Mouse (Mus musculus) intestine, embryonic 16.5 days (tissue): Measurements from ENCODE around the gene Canx. TPM values are rescaled to one million over a fixed set of nuclear protein-coding genes. Genes with fewer than 3 reads are reported as not detected.

Source experiments
- ATAC-seq: fragments of 200-750 bp; cut with Nextera tagmentation; 2 replicates; pipeline ENCODE4 v1.8.0; 2017; ENCODE audit warnings: moderate TSS enrichment, moderate library complexity
- H3K27ac ChIP-seq: fragments of 300-500 bp; sonication (generic); 2 replicates; pipeline ENCODE4 v1.5.1; 2014; ENCODE audit warnings: mild to moderate bottlenecking, low read length
- H3K27me3 ChIP-seq: fragments of 300-500 bp; sonication (generic); replicated peaks from 2 replicates; pipeline ENCODE4 v1.6.1; 2014; ENCODE audit warnings: low read length, control low read depth, mixed read lengths; ENCODE audit not compliant: control insufficient read depth, insufficient read depth
- H3K36me3 ChIP-seq: fragments of 300-500 bp; sonication (generic); 2 replicates; pipeline ENCODE4 v1.6.1; 2014; ENCODE audit warnings: low read length, control low read depth; ENCODE audit not compliant: control insufficient read depth, insufficient read depth
- H3K4me1 ChIP-seq: fragments of 300-500 bp; sonication (generic); 2 replicates; pipeline ENCODE4 v1.6.1; 2014; ENCODE audit warnings: low read length, control low read depth, mixed read lengths; ENCODE audit not compliant: control insufficient read depth, insufficient read depth
- H3K4me2 ChIP-seq: fragments of 300-500 bp; sonication (generic); 2 replicates; pipeline ENCODE4 v1.6.1; 2014; ENCODE audit warnings: low read depth, low read length, control low read depth
- H3K4me3 ChIP-seq: fragments of 300-500 bp; sonication (generic); 2 replicates; pipeline ENCODE4 v1.5.1; 2014; ENCODE audit warnings: mild to moderate bottlenecking, low read length
- H3K9ac ChIP-seq: fragments of 300-500 bp; sonication (generic); 2 replicates; pipeline ENCODE4 v1.6.1; 2014; ENCODE audit warnings: low read depth, low read length
- H3K9me3 ChIP-seq: fragments of 300-500 bp; sonication (generic); 2 replicates; pipeline ENCODE4 v1.6.1; 2016; ENCODE audit warnings: low read length, control low read depth; ENCODE audit not compliant: control insufficient read depth
- WGBS: fragments of 180-500 bp; shearing (Covaris S2); extraction: QIAGEN DNeasy Blood & Tissue Kit; methylation state at CpG from one replicate; pipeline ENCODE4 v1.1.7; 2014; 5-methylcytosine and 5-hydroxymethylcytosine counted together
- polyA plus RNA-seq: library from polyadenylated mRNA; unstranded; fragments of >200 nt; fragmentation: Nextera tagmentation; extraction: Ambion mirVana; gene quantifications from 2 replicates; pipeline ENCODE4 v1.2.1, GENCODE M21; 2015

The Canx gene
- polyA plus RNA-seq: 347 and 362 TPM in 2 replicates

GRCm38 (mm10) chr11:50325496-50326301 is at the start of gene Canx:
Canx (minus strand) TSS chr11:50325673.
- no peaks in the 10 kb centered on the region for H3K9me3 ChIP-seq
- H3K9ac ChIP-seq: peak within 1 kb of the TSS; percentile 99
- H3K4me1 ChIP-seq: peaks cover 14% of the 10 kb centered on the region
- H3K27ac ChIP-seq: peak within 1 kb of the TSS; percentile 92
- H3K4me3 ChIP-seq: peak within 1 kb of the TSS; percentile 92
- under 1% methylated on average over 64 of the region's 64 CpGs for WGBS
- H3K27me3 ChIP-seq: no peaks in the 10 kb centered on the region
- H3K4me2 ChIP-seq: peak within 1 kb of the TSS; percentile 70
- no peaks in the 10 kb centered on the region for H3K36me3 ChIP-seq
- peak; percentile 98 for ATAC-seq

GRCm38 (mm10) chr11:50374286-50375015 is 49.0 kb upstream of the Canx start:
- no peak overlapping the region for H3K27ac ChIP-seq
- no peak overlapping the region for H3K4me2 ChIP-seq
- H3K4me3 ChIP-seq: no peak overlapping the region
- H3K9ac ChIP-seq: no peak overlapping the region
- 85% methylated on average over 13 of the region's 13 CpGs for WGBS
- no peak for ATAC-seq
- H3K9me3 ChIP-seq: no peaks in the 10 kb centered on the region
- peaks cover 8% of the 10 kb centered on the region for H3K4me1 ChIP-seq
- no peaks in the 10 kb centered on the region for H3K27me3 ChIP-seq
- no peaks in the 10 kb centered on the region for H3K36me3 ChIP-seq

- 86% methylated on average over 1 of the region's 1 CpGs for WGBS
- Histone ChIP-seq H3K27me3 (no peaks in the 10 kb centered on the region), H3K36me3 (no peaks in the 10 kb centered on the region), H3K4me2 (no peak overlapping the region), H3K9ac (no peak overlapping the region), H3K4me1 (peaks cover 9% of the 10 kb centered on the region), H3K9me3 (no peaks in the 10 kb centered on the region), H3K27ac (no peak overlapping the region), H3K4me3 (no peak overlapping the region)
- ATAC-seq: no peak
These were observed 48.1 kb upstream of the Canx start for GRCm38 (mm10) chr11:50373621-50374020.

DNA sequence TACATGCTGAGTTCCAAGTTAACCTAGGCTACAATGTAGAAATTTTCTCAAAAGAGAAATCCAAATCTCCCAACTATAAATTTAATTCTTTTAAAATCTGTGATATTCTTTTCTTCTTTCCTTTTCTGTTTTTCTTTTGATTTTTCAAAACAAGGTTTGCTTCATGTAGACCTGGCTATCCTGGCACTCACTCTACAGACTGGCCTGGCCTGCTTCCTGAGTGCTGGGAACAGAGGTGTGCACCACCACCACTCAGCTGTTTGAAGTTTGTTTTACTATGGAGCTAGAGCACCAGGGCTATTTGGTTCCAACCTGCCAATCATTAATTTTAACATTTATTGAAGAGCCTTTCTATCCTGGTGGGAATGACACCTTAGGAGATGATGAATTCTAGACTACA is 47.6 kb upstream of the Canx start:
- Histone ChIP-seq H3K4me3 (no peak overlapping the region), H3K4me2 (no peak overlapping the region), H3K9ac (no peak overlapping the region), H3K27ac (no peak overlapping the region), H3K4me1 (peaks cover 9% of the 10 kb centered on the region), H3K27me3 (no peaks in the 10 kb centered on the region), H3K9me3 (no peaks in the 10 kb centered on the region), H3K36me3 (no peaks in the 10 kb centered on the region)
- no peak for ATAC-seq

DNA sequence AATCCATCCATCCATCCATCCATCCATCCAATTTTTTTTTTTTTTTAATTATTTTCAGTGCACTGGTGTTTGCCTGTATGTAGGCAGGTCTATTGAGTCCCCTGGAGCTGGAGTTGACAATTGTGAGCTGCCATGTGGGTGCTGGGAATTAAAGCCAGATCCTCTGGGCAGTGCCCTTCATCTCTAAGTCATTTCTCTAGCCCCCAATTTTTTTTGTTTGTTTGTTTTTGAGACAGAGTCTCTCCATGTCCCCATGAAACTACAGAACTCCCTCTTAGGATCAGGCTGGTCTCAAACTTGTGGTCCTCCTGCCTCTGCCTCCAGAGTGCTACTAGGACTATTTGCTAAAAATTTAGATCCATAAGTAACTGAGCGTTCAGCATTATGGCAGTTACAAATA is 46.4 kb upstream of the Canx start:
- no peak for ATAC-seq
- WGBS: 100% methylated on average over 1 of the region's 1 CpGs
- Histone ChIP-seq H3K4me1 (peaks cover 9% of the 10 kb centered on the region), H3K4me3 (no peak overlapping the region; the same call in 1 of the 2 replicates), H3K9me3 (no peaks in the 10 kb centered on the region), H3K36me3 (no peaks in the 10 kb centered on the region), H3K9ac (peak overlapping the region; percentile 74; the same call in 1 of the 2 replicates), H3K27ac (no peak overlapping the region), H3K27me3 (no peaks in the 10 kb centered on the region), H3K4me2 (no peak overlapping the region)

DNA sequence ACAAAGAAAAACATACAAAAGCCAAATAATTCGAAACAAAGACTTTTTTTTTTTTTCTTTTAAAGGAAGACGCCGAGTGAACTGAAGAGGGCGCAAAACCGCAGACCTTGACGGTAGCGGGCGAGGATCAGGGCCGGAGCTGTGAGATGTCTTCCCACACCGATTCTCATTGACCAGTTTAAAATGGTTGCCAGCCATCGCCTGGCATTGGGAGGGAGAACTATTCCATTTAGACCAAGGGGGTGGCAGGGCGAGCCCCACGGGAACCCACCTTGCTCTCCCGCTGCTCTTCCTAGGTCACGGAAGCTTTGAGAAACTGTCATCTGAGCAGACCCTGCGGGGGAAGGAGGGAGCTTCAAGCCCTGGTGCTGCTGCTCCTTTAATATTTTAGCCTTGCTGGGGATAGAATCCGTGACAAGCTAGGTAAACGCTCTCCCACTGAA is 45.9 kb upstream of the Canx start:
- Histone ChIP-seq H3K4me3 (peak overlapping the region; percentile 44), H3K27me3 (no peaks in the 10 kb centered on the region), H3K4me2 (peak overlapping the region; percentile 74), H3K4me1 (peaks cover 7% of the 10 kb centered on the region), H3K27ac (no peak overlapping the region), H3K9me3 (no peaks in the 10 kb centered on the region), H3K9ac (peak overlapping the region; percentile 74), H3K36me3 (no peaks in the 10 kb centered on the region)
- ATAC-seq: 0 out of 2 replicates have a peak, but pooled peaks have one; percentile 52
- WGBS: 2% methylated on average over 18 of the region's 18 CpGs

- H3K4me3 ChIP-seq: no peak overlapping the region
- no peaks in the 10 kb centered on the region for H3K36me3 ChIP-seq
- ATAC-seq: peak; percentile 39; the same call in 1 of the 2 replicates
- peaks cover 3% of the 10 kb centered on the region; the same call in 1 of the 2 replicates for H3K4me1 ChIP-seq
- WGBS: 65% methylated on average over 4 of the region's 4 CpGs
- no peaks in the 10 kb centered on the region for H3K27me3 ChIP-seq
- peak overlapping the region; percentile 74; the same call in 1 of the 2 replicates for H3K4me2 ChIP-seq
- H3K27ac ChIP-seq: no peak overlapping the region
- no peaks in the 10 kb centered on the region for H3K9me3 ChIP-seq
- no peak overlapping the region for H3K9ac ChIP-seq
These were observed 45.5 kb upstream of the Canx start for GRCm38 (mm10) chr11:50370969-50371368.

DNA sequence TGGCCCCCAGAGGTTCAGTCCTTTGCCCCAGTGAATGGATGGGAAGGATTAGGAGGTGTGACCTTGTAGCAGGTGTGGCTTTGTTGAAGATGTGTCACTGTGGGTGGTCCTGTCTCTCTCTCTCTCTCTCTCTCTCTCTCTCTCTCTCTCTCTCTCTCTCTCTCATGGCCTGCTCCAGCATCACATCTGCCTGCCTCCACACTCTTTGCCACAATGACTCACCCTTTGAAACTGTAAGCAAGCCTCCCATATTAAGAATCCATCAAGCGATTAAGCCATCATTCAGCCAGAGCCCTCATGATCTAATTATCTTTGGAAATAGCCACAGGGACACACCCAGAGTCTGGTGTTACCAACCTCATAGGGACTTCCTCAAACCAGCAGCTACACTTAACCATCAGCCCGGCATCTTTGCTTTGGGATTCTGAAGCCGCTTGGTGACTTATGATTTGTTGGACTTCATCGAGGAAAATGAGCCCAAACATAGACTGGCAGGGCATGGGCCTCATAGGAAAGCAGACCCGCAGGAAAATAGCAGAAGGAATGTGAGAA is 44.0 kb upstream of the Canx start:
- Histone ChIP-seq H3K4me1 (peaks cover 3% of the 10 kb centered on the region; the same call in 1 of the 2 replicates), H3K4me2 (no peak overlapping the region), H3K27ac (no peak overlapping the region), H3K9ac (no peak overlapping the region), H3K36me3 (no peaks in the 10 kb centered on the region), H3K27me3 (no peaks in the 10 kb centered on the region), H3K4me3 (no peak overlapping the region), H3K9me3 (no peaks in the 10 kb centered on the region)
- 85% methylated on average over 5 of the region's 5 CpGs for WGBS
- ATAC-seq: no peak

GRCm38 (mm10) chr11:50367531-50367930 is 42.1 kb upstream of the Canx start:
- 96% methylated on average over 9 of the region's 9 CpGs for WGBS
- Histone ChIP-seq H3K9ac (no peak overlapping the region), H3K9me3 (no peaks in the 10 kb centered on the region), H3K4me1 (peaks cover 3% of the 10 kb centered on the region; the same call in 1 of the 2 replicates), H3K4me3 (no peak overlapping the region), H3K4me2 (no peak overlapping the region), H3K27ac (no peak overlapping the region), H3K36me3 (no peaks in the 10 kb centered on the region), H3K27me3 (no peaks in the 10 kb centered on the region)
- no peak for ATAC-seq
